Mouse (Mus musculus) hindbrain, embryonic 10.5 days (tissue): ENCODE results near the gene Styx. TPM values are rescaled to one million over a fixed set of nuclear protein-coding genes. Genes with fewer than 3 reads are reported as not detected.

ENCODE experiments used
- DNase-seq: peaks from one replicate; pipeline ENCODE4 v3.0.0-alpha.2; 2017; ENCODE audit warnings: low spot score
- H3K27ac ChIP-seq: fragments of 300-500 bp; sonication (generic); 2 replicates; pipeline ENCODE4 v1.5.1; 2016; ENCODE audit warnings: mild to moderate bottlenecking, moderate library complexity
- H3K27me3 ChIP-seq: fragments of 300-500 bp; sonication (generic); 2 replicates; pipeline ENCODE4 v1.6.1; 2016; ENCODE audit warnings: mild to moderate bottlenecking; ENCODE audit not compliant: poor library complexity, insufficient read depth, severe bottlenecking
- H3K36me3 ChIP-seq: fragments of 300-500 bp; sonication (generic); 2 replicates; pipeline ENCODE4 v1.6.1; 2016; ENCODE audit warnings: mild to moderate bottlenecking, moderate library complexity
- H3K4me1 ChIP-seq: fragments of 300-500 bp; sonication (generic); replicated peaks from 2 replicates; pipeline ENCODE4 v1.6.1; 2016; ENCODE audit warnings: mild to moderate bottlenecking
- H3K4me3 ChIP-seq: fragments of 300-500 bp; sonication (generic); 2 replicates; pipeline ENCODE4 v1.5.1; 2016; ENCODE audit warnings: mild to moderate bottlenecking, moderate library complexity
- H3K9me3 ChIP-seq: fragments of 300-500 bp; sonication (generic); 2 replicates; pipeline ENCODE4 v1.6.1; 2016; ENCODE audit warnings: mild to moderate bottlenecking, moderate library complexity
- WGBS: fragments of 180-500 bp; shearing (Covaris S2); methylation state at CpG from one replicate; pipeline ENCODE4 v1.1.7; 2016; 5-methylcytosine and 5-hydroxymethylcytosine counted together
- polyA plus RNA-seq: library from polyadenylated mRNA; unstranded; fragments of >200 nt; fragmentation: Nextera tagmentation; extraction: Ambion mirVana; gene quantifications from 2 replicates; pipeline ENCODE4 v1.2.1, GENCODE M21; 2016

Styx gene
- polyA plus RNA-seq, 1 experiment from 2014 or later, result 30.6 TPM

GRCm38 (mm10) chr14:45321067-45321466 is 29.8 kb upstream of the Styx start:
- no peak overlapping the region for H3K4me3 ChIP-seq
- no peak overlapping the region for H3K27ac ChIP-seq
- no peaks in the 10 kb centered on the region for H3K9me3 ChIP-seq
- 87% methylated on average over 3 of the region's 3 CpGs for WGBS
- H3K27me3 ChIP-seq, result no peaks in the 10 kb centered on the region
- no peaks in the 10 kb centered on the region for H3K36me3 ChIP-seq
- DNase-seq, result no peak
- peaks cover 17% of the 10 kb centered on the region for H3K4me1 ChIP-seq

GRCm38 (mm10) chr14:45321622-45322021 is 29.3 kb upstream of the Styx start:
- whole genome bisulfite sequencing, result 89% methylated on average over 5 of the region's 5 CpGs
- Histone ChIP-seq H3K27me3 (no peaks in the 10 kb centered on the region), H3K27ac (no peak overlapping the region), H3K4me1 (peaks cover 16% of the 10 kb centered on the region), H3K36me3 (no peaks in the 10 kb centered on the region), H3K4me3 (no peak overlapping the region), H3K9me3 (no peaks in the 10 kb centered on the region)
- no peak for DNase-seq

GRCm38 (mm10) chr14:45322450-45322849 is 28.4 kb upstream of the Styx start:
- peaks cover 10% of the 10 kb centered on the region for H3K4me1 ChIP-seq
- H3K9me3 ChIP-seq, result no peaks in the 10 kb centered on the region
- no peaks in the 10 kb centered on the region for H3K36me3 ChIP-seq
- H3K4me3 ChIP-seq, result no peak overlapping the region
- 88% methylated on average over 2 of the region's 2 CpGs for WGBS
- no peaks in the 10 kb centered on the region for H3K27me3 ChIP-seq
- no peak for DNase-seq
- no peak overlapping the region for H3K27ac ChIP-seq

- Histone ChIP-seq H3K4me3 (no peak overlapping the region), H3K27me3 (no peaks in the 10 kb centered on the region), H3K27ac (no peak overlapping the region), H3K9me3 (no peaks in the 10 kb centered on the region), H3K36me3 (no peaks in the 10 kb centered on the region), H3K4me1 (peaks cover 3% of the 10 kb centered on the region; the same call in 1 of the 2 replicates)
- 86% methylated on average over 3 of the region's 3 CpGs for WGBS
- no peak for DNase-seq
Measured at GRCm38 (mm10) chr14:45323320-45323719, 27.6 kb upstream of the Styx start.

GRCm38 (mm10) chr14:45325471-45325870 is 25.4 kb upstream of the Styx start:
- Histone ChIP-seq H3K9me3 (no peaks in the 10 kb centered on the region), H3K27ac (no peak overlapping the region), H3K4me1 (0 out of 2 replicates have a peak, but pooled peaks cover 3% of the 10 kb centered on the region), H3K27me3 (no peaks in the 10 kb centered on the region), H3K36me3 (no peaks in the 10 kb centered on the region), H3K4me3 (no peak overlapping the region)
- DNase-seq, result no peak

- WGBS, result 89% methylated on average over 4 of the region's 4 CpGs
- Histone ChIP-seq H3K4me1 (peaks cover 12% of the 10 kb centered on the region), H3K4me3 (no peak overlapping the region), H3K9me3 (no peaks in the 10 kb centered on the region), H3K27me3 (no peaks in the 10 kb centered on the region), H3K36me3 (peaks cover 23% of the 10 kb centered on the region), H3K27ac (no peak overlapping the region)
- no peak for DNase-seq
Measured at GRCm38 (mm10) chr14:45328072-45328713, 22.7 kb upstream of the Styx start.

- Histone ChIP-seq H3K9me3 (no peaks in the 10 kb centered on the region), H3K27ac (peak overlapping the region; percentile 96)
- WGBS, result 15% methylated on average over 8 of the region's 8 CpGs
Measured at GRCm38 (mm10) chr14:45329018-45329588, 21.8 kb upstream of the Styx start.

GRCm38 (mm10) chr14:45329589-45330181 is 21.2 kb upstream of the Styx start, which contains the start of gene Psmc6:
TSS of gene Psmc6 (plus strand) at chr14:45329788.
- WGBS, result under 1% methylated on average over 44 of the region's 44 CpGs
- DNase-seq, result peak; percentile 92
- H3K27me3 ChIP-seq, result no peaks in the 10 kb centered on the region

More at GRCm38 (mm10) chr14:45329018-45329588, 21.8 kb upstream of the Styx start:
- H3K27me3 ChIP-seq, result no peaks in the 10 kb centered on the region
- peaks cover 12% of the 10 kb centered on the region for H3K4me1 ChIP-seq
- H3K4me3 ChIP-seq, result peak overlapping the region; percentile 93
- DNase-seq, result peak; percentile 14
- peaks cover 32% of the 10 kb centered on the region for H3K36me3 ChIP-seq

GRCm38 (mm10) chr14:45364211-45365195 is 13.6 kb downstream of the Styx start:
- DNase-seq, result no peak
- 77% methylated on average over 16 of the region's 16 CpGs for WGBS
- H3K9me3 ChIP-seq, result peaks cover 3% of the 10 kb centered on the region; the same call in 1 of the 2 replicates
- no peaks in the 10 kb centered on the region for H3K27me3 ChIP-seq
- no peak overlapping the region for H3K4me3 ChIP-seq
- peaks cover 11% of the 10 kb centered on the region; the same call in 1 of the 2 replicates for H3K4me1 ChIP-seq
- peak overlapping the region; percentile 42; the same call in 1 of the 2 replicates for H3K27ac ChIP-seq
- H3K36me3 ChIP-seq, result peaks cover 45% of the 10 kb centered on the region

More at GRCm38 (mm10) chr14:45329589-45330181, 21.2 kb upstream of the Styx start, which contains the start of gene Psmc6:
- Histone ChIP-seq H3K9me3 (no peaks in the 10 kb centered on the region), H3K4me3 (peak within 1 kb of the TSS; percentile 93), H3K27ac (peak within 1 kb of the TSS; percentile 96), H3K36me3 (peaks cover 38% of the 10 kb centered on the region), H3K4me1 (peaks cover 12% of the 10 kb centered on the region)

GRCm38 (mm10) chr14:45365196-45365587 is 14.3 kb downstream of the Styx start:
- H3K27ac ChIP-seq, result no peak overlapping the region
- 82% methylated on average over 6 of the region's 6 CpGs for WGBS

GRCm38 (mm10) chr14:45378771-45379170 is 27.9 kb downstream of the Styx start:
- no peak for DNase-seq
- WGBS, result 95% methylated on average over 3 of the region's 3 CpGs
- no peaks in the 10 kb centered on the region for H3K9me3 ChIP-seq

More at GRCm38 (mm10) chr14:45365196-45365587, 14.3 kb downstream of the Styx start:
- peaks cover 6% of the 10 kb centered on the region; the same call in 1 of the 2 replicates for H3K9me3 ChIP-seq
- H3K27me3 ChIP-seq, result no peaks in the 10 kb centered on the region
- H3K4me1 ChIP-seq, result peaks cover 11% of the 10 kb centered on the region; the same call in 1 of the 2 replicates
- no peak for DNase-seq
- peaks cover 47% of the 10 kb centered on the region for H3K36me3 ChIP-seq
- no peak overlapping the region for H3K4me3 ChIP-seq

GRCm38 (mm10) chr14:45380756-45381155 is 29.9 kb downstream of the Styx start:
- Histone ChIP-seq H3K27me3 (no peaks in the 10 kb centered on the region), H3K9me3 (no peaks in the 10 kb centered on the region), H3K4me1 (no peaks in the 10 kb centered on the region), H3K36me3 (peaks cover 43% of the 10 kb centered on the region), H3K4me3 (no peak overlapping the region), H3K27ac (no peak overlapping the region)
- no peak for DNase-seq
- WGBS, result 92% methylated on average over 6 of the region's 6 CpGs

More at GRCm38 (mm10) chr14:45378771-45379170, 27.9 kb downstream of the Styx start:
- no peaks in the 10 kb centered on the region for H3K4me1 ChIP-seq
- H3K27ac ChIP-seq, result no peak overlapping the region
- peaks cover 43% of the 10 kb centered on the region for H3K36me3 ChIP-seq
- H3K27me3 ChIP-seq, result no peaks in the 10 kb centered on the region
- no peak overlapping the region for H3K4me3 ChIP-seq
